Comparison of ENCODE assay signal across 11 mouse cellular contexts in the genomic region with DNA sequence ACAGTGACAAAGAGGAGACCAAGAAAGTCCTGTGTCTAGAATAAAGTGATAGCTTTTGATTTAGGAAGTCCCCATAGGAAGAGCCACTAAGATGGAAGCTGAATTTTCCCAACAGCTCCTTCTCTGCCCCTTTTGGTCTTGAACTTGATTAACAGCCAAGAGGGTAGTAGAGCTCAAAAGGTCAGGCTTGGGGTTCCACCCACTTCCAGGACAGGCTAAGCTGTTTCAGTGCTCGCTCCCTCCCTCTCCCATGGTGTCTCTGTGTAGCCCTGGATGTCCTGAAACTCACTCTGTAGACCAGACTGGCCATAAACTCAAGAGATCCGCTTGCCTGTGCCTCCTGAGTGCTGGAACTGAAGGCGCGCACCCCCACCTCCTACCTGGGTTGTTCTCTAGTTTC. TPM values are rescaled to one million over a fixed set of nuclear protein-coding genes. Genes with fewer than 3 reads are reported as not detected.
DNase-seq lines count a peak whose midpoint lies in the region; ATAC-seq and TF ChIP-seq lines count a peak whose summit lies in the region.
"Had no signal": no experiment of that assay in that cellular context is flagged by ENCODE, and none has a peak within 500 bp of the region (broad histone marks: within the 10 kb centered on the region; RNA-seq: fewer than 3 reads in every experiment).

No protein-coding gene starts in this region.

- peaks cover 5% of the 10 kb centered on the region; the same call in 1 of the 2 replicates for H3K36me3 ChIP-seq in liver, adult 2 months (ENCODE audit: control insufficient read depth, insufficient read depth, low read length)
- peaks cover 10% of the 10 kb centered on the region for H3K36me3 ChIP-seq in liver, embryonic 11.5 days (ENCODE audit: control insufficient read depth, insufficient read depth, low read length)
- H3K36me3 ChIP-seq in forebrain, embryonic 13.5 days (ENCODE audit: poor library complexity, severe bottlenecking) = peaks cover 44% of the 10 kb centered on the region
- peaks cover 26% of the 10 kb centered on the region for H3K36me3 ChIP-seq in kidney, embryonic 14.5 days (ENCODE audit: control insufficient read depth, insufficient read depth, low read length)
- H3K36me3 ChIP-seq in myocyte (ENCODE audit: control insufficient read depth, insufficient read depth) = peaks cover 24% of the 10 kb centered on the region

- H3K9me3 ChIP-seq in liver, embryonic 11.5 days (ENCODE audit: control insufficient read depth, low read length) = no peaks in the 10 kb centered on the region
- no peaks in the 10 kb centered on the region for H3K9me3 ChIP-seq in forebrain, embryonic 13.5 days (replicated peaks)
- no peaks in the 10 kb centered on the region for H3K9me3 ChIP-seq in kidney, embryonic 14.5 days (ENCODE audit: control insufficient read depth, low read length)

- no peak overlapping the region for H3ac ChIP-seq in myocyte (ENCODE audit: control insufficient read depth, insufficient read length)

- TF ChIP-seq POLR2A in liver, adult 2 months (IDR thresholded peaks at IDR 0.05; ENCODE audit: extremely low read depth, insufficient read depth, low read length) = no peak
- no peak for TF ChIP-seq POLR2A in myocyte (IDR thresholded peaks at IDR 0.05; ENCODE audit: insufficient read length, low read depth)

- peaks cover 11% of the 10 kb centered on the region for H3K4me1 ChIP-seq in liver, adult 2 months (ENCODE audit: control insufficient read depth, insufficient read depth, low read length)
- H3K4me1 ChIP-seq in liver, embryonic 11.5 days (replicated peaks; ENCODE audit: control insufficient read depth, insufficient read depth, low read length) = no peaks in the 10 kb centered on the region; the same call in 1 of the 2 replicates
- H3K4me1 ChIP-seq in forebrain, embryonic 13.5 days = peaks cover 29% of the 10 kb centered on the region
- peaks cover 15% of the 10 kb centered on the region for H3K4me1 ChIP-seq in kidney, embryonic 14.5 days (ENCODE audit: control insufficient read depth, insufficient read depth, low read length)

- H3K27me3 ChIP-seq in liver, adult 2 months (ENCODE audit: control insufficient read depth, insufficient read depth, low read length) = no peaks in the 10 kb centered on the region
- H3K27me3 ChIP-seq in liver, embryonic 11.5 days (replicated peaks; ENCODE audit: control insufficient read depth, insufficient read depth, low read length) = no peaks in the 10 kb centered on the region
- H3K27me3 ChIP-seq in forebrain, embryonic 13.5 days = no peaks in the 10 kb centered on the region
- H3K27me3 ChIP-seq in kidney, embryonic 14.5 days (ENCODE audit: control insufficient read depth, insufficient read depth, low read length) = no peaks in the 10 kb centered on the region
- no peaks in the 10 kb centered on the region for H3K27me3 ChIP-seq in myocyte (ENCODE audit: control insufficient read depth, insufficient read depth, insufficient read length)

- no peak for ATAC-seq in liver, embryonic 11.5 days (replicated peaks; ENCODE audit: low FRiP score)
- no peak for ATAC-seq in forebrain, embryonic 13.5 days
- no peak for ATAC-seq in kidney, embryonic 14.5 days (ENCODE audit: low FRiP score, low TSS enrichment)

- no peak overlapping the region for H3K9ac ChIP-seq in liver, adult 2 months (ENCODE audit: low read depth, low read length)
- H3K9ac ChIP-seq in liver, embryonic 11.5 days (ENCODE audit: low read depth, low read length) = no peak overlapping the region
- H3K9ac ChIP-seq in forebrain, embryonic 13.5 days = peak overlapping the region; percentile 85
- no peak overlapping the region for H3K9ac ChIP-seq in kidney, embryonic 14.5 days (ENCODE audit: low read depth, low read length)

- H3K79me2 ChIP-seq in liver, adult 2 months (ENCODE audit: control insufficient read depth, insufficient read depth, low read length) = peaks cover 9% of the 10 kb centered on the region; the same call in 1 of the 2 replicates
- H3K79me2 ChIP-seq in myocyte (ENCODE audit: control insufficient read depth, insufficient read depth) = peaks cover 27% of the 10 kb centered on the region

- no peak overlapping the region for H3K4me2 ChIP-seq in liver, embryonic 11.5 days
- peak overlapping the region; percentile 66 for H3K4me2 ChIP-seq in forebrain, embryonic 13.5 days
- H3K4me2 ChIP-seq in kidney, embryonic 14.5 days (replicated peaks; ENCODE audit: low read depth, low read length) = peak overlapping the region; percentile 83
- peak overlapping the region; percentile 85 for H3K4me2 ChIP-seq in myocyte (ENCODE audit: low read depth)

- peak; percentile 67 for DNase-seq in liver, adult 2 months (ENCODE audit: extremely low read depth, low read depth, low spot score)
- DNase-seq in liver, embryonic 11.5 days (ENCODE audit: low spot score) = no peak
- no peak for DNase-seq in cerebellum, postnatal 10 days
- DNase-seq in embryo, embryonic 10 days (ENCODE audit: low spot score) = no peak
- no peak for DNase-seq in lung, adult 18-20 months
- DNase-seq: adrenal gland, postnatal 14 days; gastrocnemius, postnatal 25 days had no signal

- H3K27ac ChIP-seq in liver, adult 2 months (replicated peaks; ENCODE audit: insufficient read depth, low read depth, low read length) = no peak overlapping the region
- no peak overlapping the region for H3K27ac ChIP-seq in liver, embryonic 11.5 days (ENCODE audit: low read depth, low read length)
- H3K27ac ChIP-seq in forebrain, embryonic 13.5 days = no peak overlapping the region
- H3K27ac ChIP-seq in kidney, embryonic 14.5 days (ENCODE audit: low read depth, low read length) = no peak overlapping the region

- no peak for TF ChIP-seq CTCF in liver, adult 2 months (IDR thresholded peaks at IDR 0.05; ENCODE audit: low read depth, low read length)

- H3K4me3 ChIP-seq in liver, adult 2 months (ENCODE audit: insufficient read depth, low read depth, low read length) = no peak overlapping the region
- no peak overlapping the region for H3K4me3 ChIP-seq in liver, embryonic 11.5 days (ENCODE audit: low read depth, low read length)
- peak overlapping the region; percentile 89 for H3K4me3 ChIP-seq in forebrain, embryonic 13.5 days
- peak overlapping the region; percentile 86; the same call in 1 of the 2 replicates for H3K4me3 ChIP-seq in kidney, embryonic 14.5 days (ENCODE audit: low read length)
- peak overlapping the region; percentile 53 for H3K4me3 ChIP-seq in myocyte

- WGBS in liver, adult 2 months = 66% methylated on average over 4 of the region's 4 CpGs
- 94% methylated on average over 4 of the region's 4 CpGs for WGBS in liver, embryonic 11.5 days
- WGBS in forebrain, embryonic 13.5 days = 90% methylated on average over 4 of the region's 4 CpGs
- 82% methylated on average over 4 of the region's 4 CpGs for WGBS in kidney, embryonic 14.5 days

TF ChIP-seq in myocyte, 11 proteins besides CTCF, POLR2A, EP300 and RAD21 (continues in another document):
- TF ChIP-seq SRF (IDR thresholded peaks at IDR 0.05; ENCODE audit: control insufficient read depth, insufficient read length, low read depth) (no peak), TCF3 (IDR thresholded peaks at IDR 0.05; ENCODE audit: insufficient read length, low read depth) (no peak), REST (IDR thresholded peaks at IDR 0.05; ENCODE audit: insufficient read depth, insufficient read length) (no peak), POLR2AphosphoS2 (IDR thresholded peaks at IDR 0.05; ENCODE audit: insufficient read length, low read depth) (no peak), MYOD1 (IDR thresholded peaks at IDR 0.05; ENCODE audit: control insufficient read depth in 1 of 3, insufficient read length in 2 of 3, low read depth in 2 of 3) (no peak), E2F4 (IDR thresholded peaks at IDR 0.05; ENCODE audit: insufficient read depth) (no peak), USF1 (IDR thresholded peaks at IDR 0.05; ENCODE audit: low read depth) (no peak)

RNA-seq across cellular contexts. Expression of a gene that starts 2.0 kb away (rescaled TPM):
- 24.3 and 28.8 TPM in 2 replicates for total RNA-seq in liver, adult 2 months (2014; rRNA removed)
- 21.3 and 32.4 TPM in 2 replicates for polyA plus RNA-seq in liver, adult 2 months (2012; rRNA removed)
- polyA plus RNA-seq in liver, embryonic 11.5 days (2014; fragmentation: Nextera tagmentation; extraction: Ambion mirVana) = 1.6 and 2.8 TPM in 2 replicates
- 39.8 and 47.1 TPM in 2 replicates for polyA plus RNA-seq in forebrain, embryonic 13.5 days (2015; fragmentation: Nextera tagmentation; extraction: Ambion mirVana)
- 5.5 and 8.6 TPM in 2 replicates for polyA plus RNA-seq in kidney, embryonic 14.5 days (2014; fragmentation: Nextera tagmentation; extraction: Ambion mirVana)
- 33.4 TPM for polyA plus RNA-seq in myocyte (2012; fragmentation: generic; extraction: Trizol)

RNA-seq across cellular contexts. Expression of a gene that starts 17.7 kb away (rescaled TPM):
- under 0.01 and 0.13 TPM in 2 replicates for total RNA-seq in liver, adult 2 months (2014; rRNA removed)
- 0.18 and 0.45 TPM in 2 replicates for polyA plus RNA-seq in liver, adult 2 months (2012; rRNA removed)
- polyA plus RNA-seq in liver, embryonic 11.5 days (2014; fragmentation: Nextera tagmentation; extraction: Ambion mirVana) = 0.37 and 0.45 TPM in 2 replicates
- 0.22 and 0.28 TPM in 2 replicates for polyA plus RNA-seq in forebrain, embryonic 13.5 days (2015; fragmentation: Nextera tagmentation; extraction: Ambion mirVana)
- polyA plus RNA-seq in kidney, embryonic 14.5 days (2014; fragmentation: Nextera tagmentation; extraction: Ambion mirVana) = 0.54 and 0.84 TPM in 2 replicates
- 0.11 TPM for polyA plus RNA-seq in myocyte (2012; fragmentation: generic; extraction: Trizol)

RNA-seq across cellular contexts. Expression of a gene that starts 18.3 kb away (rescaled TPM):
- 49.9 and 99.4 TPM in 2 replicates for total RNA-seq in liver, adult 2 months (2014; rRNA removed)
- polyA plus RNA-seq in liver, adult 2 months (2012; rRNA removed) = 151 and 183 TPM in 2 replicates
- 1,854 and 2,015 TPM in 2 replicates for polyA plus RNA-seq in liver, embryonic 11.5 days (2014; fragmentation: Nextera tagmentation; extraction: Ambion mirVana)
- polyA plus RNA-seq in forebrain, embryonic 13.5 days (2015; fragmentation: Nextera tagmentation; extraction: Ambion mirVana) = 1,607 and 1,715 TPM in 2 replicates
- 1,971 and 2,088 TPM in 2 replicates for polyA plus RNA-seq in kidney, embryonic 14.5 days (2014; fragmentation: Nextera tagmentation; extraction: Ambion mirVana)
- 2,204 TPM for polyA plus RNA-seq in myocyte (2012; fragmentation: generic; extraction: Trizol)

RNA-seq across cellular contexts. Expression of a gene that starts 21.7 kb away (rescaled TPM):
- 0.94 and 1.8 TPM in 2 replicates for total RNA-seq in liver, adult 2 months (2014; rRNA removed)
- 0.35 and 0.37 TPM in 2 replicates for polyA plus RNA-seq in liver, adult 2 months (2012; rRNA removed)
- polyA plus RNA-seq in liver, embryonic 11.5 days (2014; fragmentation: Nextera tagmentation; extraction: Ambion mirVana) = 6.7 and 7.4 TPM in 2 replicates
- 31.7 and 33.0 TPM in 2 replicates for polyA plus RNA-seq in forebrain, embryonic 13.5 days (2015; fragmentation: Nextera tagmentation; extraction: Ambion mirVana)
- 14.4 and 22.4 TPM in 2 replicates for polyA plus RNA-seq in kidney, embryonic 14.5 days (2014; fragmentation: Nextera tagmentation; extraction: Ambion mirVana)
- polyA plus RNA-seq in myocyte (2012; fragmentation: generic; extraction: Trizol) = 7.6 TPM

RNA-seq across cellular contexts. Expression of a gene that starts 37.3 kb away (rescaled TPM):
- total RNA-seq in liver, adult 2 months (2014; rRNA removed) = not detected in 2 replicates
- polyA plus RNA-seq in liver, adult 2 months (2012; rRNA removed) = 2.9 and 3.1 TPM in 2 replicates
- not detected in 2 replicates for polyA plus RNA-seq in liver, embryonic 11.5 days (2014; fragmentation: Nextera tagmentation; extraction: Ambion mirVana)
- not detected in 2 replicates for polyA plus RNA-seq in forebrain, embryonic 13.5 days (2015; fragmentation: Nextera tagmentation; extraction: Ambion mirVana)
- polyA plus RNA-seq in kidney, embryonic 14.5 days (2014; fragmentation: Nextera tagmentation; extraction: Ambion mirVana) = not detected in 2 replicates
- polyA plus RNA-seq in myocyte (2012; fragmentation: generic; extraction: Trizol) = 0.84 TPM
- total RNA-seq: adrenal gland, postnatal 14 days; ES-E14; gastrocnemius, postnatal 25 days had no signal

Comparison
In these comparisons a context has a peak if more than half of its experiments do, and no peak if none do; other contexts are left out.
1. H3K4me3 ChIP-seq: peak in forebrain, embryonic 13.5 days (single experiment), kidney, embryonic 14.5 days (single experiment) and myocyte (single experiment); none in liver, adult 2 months (single experiment) and liver, embryonic 11.5 days (single experiment).